Mouse (Mus musculus): Measurements from ENCODE around the gene Sphk2. TPM values are rescaled to one million over a fixed set of nuclear protein-coding genes. Genes with fewer than 3 reads are reported as not detected.

Sphk2 gene
- polyA plus RNA-seq, 1 experiment = 33.0 TPM

- TF ChIP-seq CTCF (IDR thresholded peaks at IDR 0.05; ENCODE audit: borderline replicate concordance, extremely low read depth, insufficient read depth, insufficient read length) = no peak
- no peak for TF ChIP-seq POLR2A (IDR thresholded peaks at IDR 0.05; ENCODE audit: borderline replicate concordance, extremely low read depth, insufficient read depth, insufficient read length, poor library complexity, severe bottlenecking)
- DNase-seq (ENCODE audit: low read depth) = no peak
Measured at GRCm38 (mm10) chr7:45689099-45689498, 28.7 kb downstream of the Sphk2 start.

GRCm38 (mm10) chr7:45686841-45687240, 31.0 kb downstream of the Sphk2 start:
- no peak for DNase-seq (ENCODE audit: low read depth)
- TF ChIP-seq POLR2A (IDR thresholded peaks at IDR 0.05; ENCODE audit: borderline replicate concordance, extremely low read depth, insufficient read depth, insufficient read length, poor library complexity, severe bottlenecking) (no peak), CTCF (IDR thresholded peaks at IDR 0.05; ENCODE audit: borderline replicate concordance, extremely low read depth, insufficient read depth, insufficient read length) (no peak)

DNA sequence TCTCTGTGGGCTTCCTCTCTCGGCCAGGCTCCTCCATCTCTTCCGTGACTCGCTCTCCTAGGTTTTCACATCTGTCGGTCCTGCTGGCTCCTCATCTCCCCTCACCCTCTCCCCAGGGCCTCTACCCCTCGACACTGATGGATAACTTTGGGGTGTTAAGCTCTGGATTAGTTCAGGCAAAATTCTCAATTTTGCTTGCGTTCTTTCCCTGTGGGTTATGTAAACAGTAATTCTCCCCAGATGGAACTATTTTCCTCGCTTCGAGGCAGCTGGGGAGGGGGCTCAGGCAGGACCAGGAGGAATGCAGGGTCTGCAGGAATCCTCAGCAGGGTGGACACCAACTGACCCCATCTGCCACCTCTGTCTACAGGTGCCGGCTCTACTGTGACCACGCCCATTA, 32.0 kb downstream of the Sphk2 start:
- no peak for TF ChIP-seq POLR2A (IDR thresholded peaks at IDR 0.05; ENCODE audit: borderline replicate concordance, extremely low read depth, insufficient read depth, insufficient read length, poor library complexity, severe bottlenecking)
- TF ChIP-seq CTCF (IDR thresholded peaks at IDR 0.05; ENCODE audit: borderline replicate concordance, extremely low read depth, insufficient read depth, insufficient read length) = no peak
- DNase-seq (ENCODE audit: low read depth) = no peak

DNA sequence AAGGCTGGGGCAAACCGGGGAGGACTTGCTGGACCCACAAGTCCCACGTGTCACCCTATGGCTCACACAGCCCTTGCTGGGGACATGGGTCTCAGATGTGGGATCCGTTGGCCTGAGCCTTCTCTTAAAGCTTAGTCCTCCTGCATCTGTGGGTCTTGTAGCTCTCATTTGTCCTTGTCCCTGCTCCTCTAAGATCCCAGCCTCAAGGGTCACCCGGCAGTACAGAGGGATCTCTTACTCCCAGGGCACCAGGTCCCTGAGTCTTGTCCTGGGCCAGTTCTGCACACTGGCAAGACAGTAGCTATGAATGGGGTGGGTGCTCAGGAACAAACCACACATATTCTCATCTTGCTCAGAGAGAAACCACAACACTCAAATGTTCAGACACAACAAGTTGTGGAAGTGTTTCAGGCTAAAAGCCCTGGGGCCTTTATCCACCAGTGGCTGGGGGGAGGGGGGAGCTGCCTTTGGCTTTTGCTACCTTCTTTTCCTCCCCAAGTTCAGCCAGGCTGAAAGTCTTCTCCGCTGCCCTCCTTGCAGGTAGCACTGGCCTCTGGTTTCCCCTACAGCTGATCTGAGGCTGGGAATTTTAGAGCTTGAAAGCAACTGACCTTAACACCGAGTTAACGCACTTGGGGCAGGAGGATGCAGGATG, 34.3 kb downstream of the Sphk2 start, which contains the start of gene Ntn5:
Gene Ntn5, plus strand, starts transcription at position 627 of the 655 bp plus-strand sequence.
- TF ChIP-seq CTCF (IDR thresholded peaks at IDR 0.05; ENCODE audit: borderline replicate concordance, extremely low read depth, insufficient read depth, insufficient read length) (no peak), POLR2A (IDR thresholded peaks at IDR 0.05; ENCODE audit: borderline replicate concordance, extremely low read depth, insufficient read depth, insufficient read length, poor library complexity, severe bottlenecking) (no peak)
- no peak for DNase-seq (ENCODE audit: low read depth)

GRCm38 (mm10) chr7:45682144-45683126, 35.4 kb downstream of the Sphk2 start:
- DNase-seq (ENCODE audit: low read depth) = peak; percentile 95
- peak; percentile 100 for TF ChIP-seq CTCF (IDR thresholded peaks at IDR 0.05; ENCODE audit: borderline replicate concordance, extremely low read depth, insufficient read depth, insufficient read length)
- TF ChIP-seq POLR2A (IDR thresholded peaks at IDR 0.05; ENCODE audit: borderline replicate concordance, extremely low read depth, insufficient read depth, insufficient read length, poor library complexity, severe bottlenecking) = peak; percentile 47; the same call in 1 of the 2 replicates

DNA sequence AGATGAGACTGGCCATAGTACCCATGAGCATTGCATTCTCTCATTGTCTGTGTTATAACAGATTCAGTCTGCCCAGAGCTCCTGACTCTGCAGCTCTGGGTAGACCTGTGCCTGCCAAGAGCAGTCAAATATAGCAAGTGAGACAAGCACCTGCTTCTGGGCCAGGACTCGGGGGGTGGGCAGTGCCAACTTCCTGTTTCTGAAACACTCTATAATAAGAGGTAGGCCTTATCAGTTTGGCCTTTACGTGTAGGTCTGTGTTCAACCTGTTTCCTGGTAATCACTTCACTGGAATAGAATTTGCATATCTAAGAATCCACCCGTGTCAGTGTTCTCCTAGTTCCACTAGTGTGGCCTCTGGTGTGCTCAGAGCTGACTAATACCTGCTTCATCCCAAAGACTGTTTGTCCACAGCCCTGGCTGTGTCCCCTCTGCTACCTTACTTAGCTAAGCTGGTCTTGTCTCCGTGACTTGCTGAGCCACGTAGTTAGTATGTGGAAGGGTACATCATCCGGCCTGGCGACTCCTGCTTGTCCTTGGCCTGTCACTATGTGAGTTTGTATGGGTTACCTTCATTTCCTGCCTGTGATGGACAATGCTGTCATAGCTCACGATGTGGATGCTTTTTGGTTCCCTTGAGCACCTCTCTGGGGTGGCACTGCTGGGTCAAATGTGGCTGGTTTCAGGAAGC, 36.6 kb downstream of the Sphk2 start:
- TF ChIP-seq CTCF (IDR thresholded peaks at IDR 0.05; ENCODE audit: borderline replicate concordance, extremely low read depth, insufficient read depth, insufficient read length) (no peak), POLR2A (IDR thresholded peaks at IDR 0.05; ENCODE audit: borderline replicate concordance, extremely low read depth, insufficient read depth, insufficient read length, poor library complexity, severe bottlenecking) (no peak)
- no peak for DNase-seq (ENCODE audit: low read depth)

DNA sequence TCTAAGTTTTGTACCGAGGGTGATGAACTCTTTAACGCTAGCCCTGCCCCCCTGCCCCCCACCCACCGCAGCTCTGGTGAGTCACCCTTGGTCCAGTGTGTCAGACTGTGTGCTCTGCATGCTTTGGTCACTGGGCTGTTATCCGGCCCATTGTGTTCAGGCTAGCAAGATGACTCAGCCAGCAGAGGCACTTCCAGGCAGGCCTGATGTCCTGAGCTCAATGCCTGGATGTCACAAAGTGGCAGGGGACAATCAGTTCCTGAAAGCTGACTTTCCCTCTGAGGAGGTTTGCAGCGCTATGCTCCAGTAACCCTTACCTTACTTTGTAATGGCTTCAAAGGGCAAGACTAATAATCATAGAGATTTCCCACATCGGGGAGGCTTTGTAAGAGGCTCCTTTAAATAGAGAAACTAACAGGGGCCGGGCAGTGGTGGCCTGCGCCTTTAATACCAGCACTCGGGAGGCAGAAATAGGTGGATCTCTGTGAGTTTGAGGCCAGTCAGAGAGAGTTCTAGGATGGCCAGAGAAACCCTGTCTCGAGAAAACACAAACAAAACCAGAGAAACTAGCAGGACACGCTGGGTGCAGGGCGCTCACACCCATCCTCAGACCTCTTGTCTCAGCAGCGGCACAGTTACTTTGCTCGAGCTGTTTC, 37.7 kb downstream of the Sphk2 start:
- TF ChIP-seq CTCF (IDR thresholded peaks at IDR 0.05; ENCODE audit: borderline replicate concordance, extremely low read depth, insufficient read depth, insufficient read length) = no peak
- TF ChIP-seq POLR2A (IDR thresholded peaks at IDR 0.05; ENCODE audit: borderline replicate concordance, extremely low read depth, insufficient read depth, insufficient read length, poor library complexity, severe bottlenecking) = no peak
- DNase-seq (ENCODE audit: low read depth) = no peak

DNA sequence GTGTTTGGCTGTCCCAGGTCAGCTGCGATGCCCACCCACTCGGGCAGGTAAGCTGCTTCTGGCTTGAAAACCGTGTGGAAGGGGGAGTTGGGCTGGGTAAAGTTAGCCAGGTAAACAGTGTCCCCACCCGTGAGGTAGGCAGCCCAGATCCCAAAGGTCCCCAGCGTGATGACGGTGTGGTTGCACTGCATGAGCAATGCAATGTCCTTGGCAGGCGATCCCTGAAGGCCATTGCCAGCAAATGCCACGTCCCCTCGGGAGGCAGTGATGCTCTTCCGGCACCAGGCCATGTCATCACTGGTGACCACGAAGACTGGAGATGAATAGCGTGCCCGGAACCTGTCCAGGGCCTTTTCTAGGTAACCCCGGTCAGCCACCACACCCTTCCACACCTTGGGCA, 39.3 kb downstream of the Sphk2 start:
- DNase-seq (ENCODE audit: low read depth) = no peak
- TF ChIP-seq CTCF (IDR thresholded peaks at IDR 0.05; ENCODE audit: borderline replicate concordance, extremely low read depth, insufficient read depth, insufficient read length) (no peak), POLR2A (IDR thresholded peaks at IDR 0.05; ENCODE audit: borderline replicate concordance, extremely low read depth, insufficient read depth, insufficient read length, poor library complexity, severe bottlenecking) (no peak)

DNA sequence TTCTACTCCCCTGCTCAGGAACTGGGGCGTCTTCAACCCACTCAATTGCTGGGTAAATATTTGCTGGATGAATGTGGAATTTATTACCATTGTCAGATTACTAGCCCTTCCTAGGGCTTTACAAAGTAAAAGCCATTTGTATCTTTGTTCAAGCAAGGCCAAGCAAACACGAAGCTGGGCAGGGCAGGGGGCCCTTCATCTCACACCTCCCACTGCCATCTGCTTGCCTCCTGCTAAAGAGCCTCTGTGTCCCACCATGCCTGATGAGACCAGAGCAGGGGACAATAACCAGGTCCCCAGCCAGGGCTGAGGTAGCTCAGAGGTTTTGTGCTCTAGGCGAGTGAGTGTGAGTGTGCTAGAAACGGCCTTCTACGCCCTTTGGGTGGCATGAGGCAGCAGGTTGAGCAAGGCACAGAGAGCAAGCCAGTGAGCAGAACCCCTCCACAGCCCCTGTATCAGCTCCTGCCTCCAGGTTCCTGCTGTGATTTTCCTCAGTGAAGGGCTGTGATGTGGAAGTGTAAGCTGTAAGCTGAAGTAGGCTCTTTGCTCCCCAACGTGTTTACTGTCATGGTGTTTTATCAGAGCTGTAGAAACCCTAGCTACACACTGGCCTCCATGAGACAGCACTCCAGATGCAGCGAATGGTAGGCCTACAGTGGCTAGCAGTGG, 40.0 kb downstream of the Sphk2 start:
- DNase-seq (ENCODE audit: low read depth) = no peak
- TF ChIP-seq POLR2A (IDR thresholded peaks at IDR 0.05; ENCODE audit: borderline replicate concordance, extremely low read depth, insufficient read depth, insufficient read length, poor library complexity, severe bottlenecking) = no peak
- no peak for TF ChIP-seq CTCF (IDR thresholded peaks at IDR 0.05; ENCODE audit: borderline replicate concordance, extremely low read depth, insufficient read depth, insufficient read length)

GRCm38 (mm10) chr7:45668921-45669320, 48.9 kb downstream of the Sphk2 start:
- no peak for DNase-seq (ENCODE audit: low read depth)
- no peak for TF ChIP-seq POLR2A (IDR thresholded peaks at IDR 0.05; ENCODE audit: borderline replicate concordance, extremely low read depth, insufficient read depth, insufficient read length, poor library complexity, severe bottlenecking)
- TF ChIP-seq CTCF (IDR thresholded peaks at IDR 0.05; ENCODE audit: borderline replicate concordance, extremely low read depth, insufficient read depth, insufficient read length) = peak; percentile 11; the same call in 1 of the 2 replicates
